Mouse (Mus musculus) liver, embryonic 12.5 days (tissue): ENCODE results near the gene Dnah1. TPM values are rescaled to one million over a fixed set of nuclear protein-coding genes. Genes with fewer than 3 reads are reported as not detected.

ENCODE experiments used
- ATAC-seq: fragments of 200-750 bp; cut with Nextera tagmentation; 2 replicates; pipeline ENCODE4 v1.8.0; 2017; ENCODE audit warnings: moderate number of reproducible peaks, mild to moderate bottlenecking, moderate library complexity
- H3K27ac ChIP-seq: fragments of 300-500 bp; sonication (generic); 2 replicates; pipeline ENCODE4 v1.5.1; 2016; ENCODE audit warnings: mild to moderate bottlenecking
- H3K27me3 ChIP-seq: fragments of 300-500 bp; sonication (generic); replicated peaks from 2 replicates; pipeline ENCODE4 v1.6.1; 2016; ENCODE audit warnings: mild to moderate bottlenecking, moderate library complexity
- H3K36me3 ChIP-seq: fragments of 300-500 bp; sonication (generic); 2 replicates; pipeline ENCODE4 v1.6.1; 2016; ENCODE audit warnings: mild to moderate bottlenecking, moderate library complexity
- H3K4me1 ChIP-seq: fragments of 300-500 bp; sonication (generic); 2 replicates; pipeline ENCODE4 v1.6.1; 2016
- H3K4me2 ChIP-seq: fragments of 300-500 bp; sonication (generic); 2 replicates; pipeline ENCODE4 v1.6.1; 2016; ENCODE audit warnings: mild to moderate bottlenecking, moderate library complexity
- H3K4me3 ChIP-seq: fragments of 300-500 bp; sonication (generic); 2 replicates; pipeline ENCODE4 v1.5.1; 2016; ENCODE audit warnings: mild to moderate bottlenecking, moderate library complexity
- H3K9ac ChIP-seq: fragments of 300-500 bp; sonication (generic); 2 replicates; pipeline ENCODE4 v1.6.1; 2016; ENCODE audit warnings: mild to moderate bottlenecking, moderate library complexity
- H3K9me3 ChIP-seq: fragments of 300-500 bp; sonication (generic); replicated peaks from 2 replicates; pipeline ENCODE4 v1.6.1; 2016; ENCODE audit warnings: mild to moderate bottlenecking, moderate library complexity
- WGBS: fragments of 180-500 bp; shearing (Covaris S2); methylation state at CpG from one replicate; pipeline ENCODE4 v1.1.7; 2016; ENCODE audit not compliant: insufficient replicate concordance; 5-methylcytosine and 5-hydroxymethylcytosine counted together
- polyA plus RNA-seq: library from polyadenylated mRNA; unstranded; fragments of >200 nt; fragmentation: Nextera tagmentation; extraction: Ambion mirVana; gene quantifications from 2 replicates; pipeline ENCODE4 v1.2.1, GENCODE M21; 2016

Dnah1 gene
- polyA plus RNA-seq, result 0.48 and 0.57 TPM in 2 replicates

DNA sequence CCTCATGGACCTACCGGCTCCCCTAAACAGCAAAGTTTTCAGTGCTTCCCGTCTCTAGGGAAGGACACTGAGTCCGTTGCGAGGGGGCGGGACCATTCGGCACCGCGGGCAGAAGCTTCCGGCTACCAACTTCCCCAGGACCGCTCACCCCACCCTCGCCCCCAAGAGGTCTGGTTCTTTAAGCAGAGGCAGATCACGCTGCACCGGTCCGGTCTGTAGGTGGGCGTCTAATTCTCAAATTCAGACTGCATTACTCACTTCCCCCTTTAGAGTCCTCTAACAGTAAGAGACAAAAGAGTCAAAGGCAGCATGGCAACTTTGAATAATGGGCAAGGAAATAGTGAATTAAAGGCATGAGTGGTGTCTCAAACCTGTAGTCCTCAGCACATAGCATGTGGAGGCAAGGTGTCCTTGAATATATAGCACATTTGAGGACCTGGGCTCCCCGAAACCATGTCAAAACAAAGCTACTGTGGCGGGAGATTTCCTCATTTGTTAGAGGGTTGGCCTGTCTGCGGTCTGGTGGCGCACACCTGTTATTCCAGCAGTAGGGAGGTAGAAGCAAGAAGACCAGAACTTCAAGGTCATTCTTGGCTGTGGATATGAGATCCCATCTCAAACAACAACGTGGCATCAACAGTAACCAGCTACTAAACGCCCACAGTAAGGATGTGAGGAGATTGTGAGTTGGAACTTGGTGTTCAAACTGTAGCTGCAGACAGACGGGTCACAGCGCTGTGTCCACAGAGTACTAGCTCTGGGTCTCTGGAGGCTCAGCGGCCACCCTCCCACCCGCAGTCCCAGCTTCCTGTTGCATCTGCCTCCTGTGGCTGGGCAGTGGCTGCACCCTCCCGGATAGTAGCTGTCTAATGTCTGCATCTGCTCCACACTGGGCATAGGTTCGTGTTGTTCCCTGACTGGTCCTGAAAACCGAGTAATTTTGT lies at the start of gene Dnah1:
Gene Dnah1, minus strand, starts transcription at position 48 of the 944 bp plus-strand sequence.
- H3K9ac ChIP-seq, result peak within 1 kb of the TSS; percentile 47

DNA sequence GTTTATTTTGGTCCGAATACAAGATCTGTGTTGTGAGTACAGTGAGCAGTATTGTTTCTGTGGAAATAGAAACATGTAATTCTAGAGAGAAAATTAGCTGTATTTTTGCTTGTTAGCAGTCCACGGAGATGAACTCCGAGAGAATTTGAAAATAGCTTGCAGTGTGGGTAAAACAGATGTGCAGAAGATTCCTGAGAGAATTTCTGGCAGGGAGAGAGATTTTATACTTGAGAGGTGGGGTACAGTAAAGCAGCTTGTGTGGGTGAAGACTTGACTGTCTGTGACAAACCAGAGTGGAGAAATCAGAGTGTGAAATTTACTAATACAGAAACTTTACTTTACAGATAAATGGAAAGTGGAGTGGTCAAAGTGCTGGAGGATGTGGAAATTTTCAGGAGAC lies 45.7 kb upstream of the Dnah1 start:
- ATAC-seq, result no peak
- H3K4me2 ChIP-seq, result no peak overlapping the region
- H3K4me1 ChIP-seq, result peaks cover 7% of the 10 kb centered on the region; the same call in 1 of the 2 replicates
- H3K4me3 ChIP-seq, result no peak overlapping the region
- H3K9ac ChIP-seq, result no peak overlapping the region
- no peak overlapping the region for H3K27ac ChIP-seq
- H3K9me3 ChIP-seq, result no peaks in the 10 kb centered on the region
- 86% methylated on average over 3 of the region's 3 CpGs for WGBS
- peaks cover 85% of the 10 kb centered on the region for H3K36me3 ChIP-seq
- no peaks in the 10 kb centered on the region for H3K27me3 ChIP-seq

More for the DNA sequence above, at the start of gene Dnah1:
- ATAC-seq, result peak; percentile 68
- Histone ChIP-seq H3K4me3 (peak within 1 kb of the TSS; percentile 40), H3K27me3 (no peaks in the 10 kb centered on the region), H3K4me2 (peak within 1 kb of the TSS; percentile 66), H3K9me3 (no peaks in the 10 kb centered on the region), H3K27ac (peak within 1 kb of the TSS; percentile 66), H3K36me3 (no peaks in the 10 kb centered on the region), H3K4me1 (peaks cover 19% of the 10 kb centered on the region)
- WGBS, result 10% methylated on average over 28 of the region's 28 CpGs

DNA sequence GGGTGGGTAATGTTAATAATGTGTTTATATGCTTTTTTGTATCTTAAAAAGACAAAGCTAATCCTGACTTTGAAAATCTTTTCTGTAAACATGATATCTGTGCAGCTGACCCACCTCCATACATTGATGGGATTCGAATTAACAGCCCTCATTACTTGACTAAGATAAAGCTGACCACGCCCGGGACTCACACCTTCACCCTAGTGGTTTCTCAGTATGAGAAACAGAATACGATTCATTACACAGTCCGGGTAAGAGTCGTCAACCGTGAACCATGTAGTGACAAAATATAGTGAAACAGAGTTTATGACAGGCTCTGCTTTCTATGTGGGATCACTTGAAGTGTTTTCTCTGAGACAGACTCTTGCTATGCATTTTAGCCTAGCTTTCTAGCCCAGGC lies 44.3 kb upstream of the Dnah1 start:
- ATAC-seq, result no peak
- H3K4me1 ChIP-seq, result peaks cover 7% of the 10 kb centered on the region; the same call in 1 of the 2 replicates
- WGBS, result 65% methylated on average over 7 of the region's 7 CpGs

DNA sequence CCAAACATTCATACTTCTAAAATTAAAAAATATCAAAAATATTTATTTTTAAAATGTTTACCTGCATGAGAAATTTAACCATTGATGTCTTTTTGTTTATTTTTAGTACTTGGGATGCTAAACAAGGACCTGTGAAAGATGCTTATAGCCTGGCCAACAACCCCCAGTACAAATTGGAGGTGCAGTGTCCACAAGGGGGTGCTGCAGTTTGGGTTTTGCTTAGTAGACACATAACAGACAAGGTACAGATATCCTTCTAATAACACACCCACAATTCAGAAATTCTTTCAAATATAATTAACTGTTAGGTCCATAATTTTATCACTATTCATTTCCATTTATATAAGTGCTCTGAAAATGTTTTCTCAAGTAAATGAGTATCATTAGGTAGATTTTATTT lies 41.7 kb upstream of the Dnah1 start:
- Histone ChIP-seq H3K4me2 (no peak overlapping the region), H3K4me1 (peaks cover 10% of the 10 kb centered on the region; the same call in 1 of the 2 replicates), H3K4me3 (no peak overlapping the region), H3K9me3 (no peaks in the 10 kb centered on the region), H3K36me3 (peaks cover 77% of the 10 kb centered on the region), H3K27ac (no peak overlapping the region), H3K9ac (no peak overlapping the region), H3K27me3 (no peaks in the 10 kb centered on the region)
- ATAC-seq, result no peak

More for the DNA sequence above, 44.3 kb upstream of the Dnah1 start:
- Histone ChIP-seq H3K4me2 (no peak overlapping the region), H3K9me3 (no peaks in the 10 kb centered on the region), H3K27ac (no peak overlapping the region), H3K4me3 (no peak overlapping the region), H3K36me3 (peaks cover 85% of the 10 kb centered on the region), H3K9ac (no peak overlapping the region), H3K27me3 (no peaks in the 10 kb centered on the region)

DNA sequence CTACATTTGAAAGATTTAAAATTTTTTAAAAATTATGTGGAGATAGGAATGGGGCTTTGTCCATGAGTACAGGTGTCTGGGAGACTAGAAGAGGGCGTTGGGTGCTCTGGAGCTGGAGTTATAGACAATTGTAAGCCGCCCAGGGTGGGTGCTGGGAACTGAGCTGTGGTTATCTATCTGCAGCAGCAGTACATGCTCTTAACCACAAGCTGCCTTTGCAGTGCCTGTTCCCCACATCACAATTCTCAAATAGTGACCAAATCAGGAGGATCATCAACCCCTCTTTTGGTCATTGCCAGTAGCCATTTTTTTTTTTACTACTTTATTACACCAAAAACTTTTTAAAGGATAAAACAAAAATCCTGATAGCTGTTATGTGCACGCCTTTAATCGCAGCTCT lies 40.9 kb upstream of the Dnah1 start:
- 45% methylated on average over 4 of the region's 4 CpGs for WGBS
- Histone ChIP-seq H3K27me3 (no peaks in the 10 kb centered on the region), H3K4me2 (no peak overlapping the region), H3K4me3 (no peak overlapping the region), H3K27ac (no peak overlapping the region), H3K9ac (no peak overlapping the region), H3K4me1 (peaks cover 10% of the 10 kb centered on the region; the same call in 1 of the 2 replicates), H3K9me3 (no peaks in the 10 kb centered on the region), H3K36me3 (peaks cover 76% of the 10 kb centered on the region)
- peak; percentile 83 for ATAC-seq

- H3K36me3 ChIP-seq, result peaks cover 68% of the 10 kb centered on the region
- H3K4me2 ChIP-seq, result no peak overlapping the region
- H3K4me3 ChIP-seq, result no peak overlapping the region
- no peak overlapping the region for H3K9ac ChIP-seq
- H3K9me3 ChIP-seq, result no peaks in the 10 kb centered on the region
- 82% methylated on average over 2 of the region's 2 CpGs for WGBS
- no peak for ATAC-seq
- H3K27me3 ChIP-seq, result no peaks in the 10 kb centered on the region
- peaks cover 10% of the 10 kb centered on the region; the same call in 1 of the 2 replicates for H3K4me1 ChIP-seq
- no peak overlapping the region for H3K27ac ChIP-seq
Measured at GRCm38 (mm10) chr14:31362236-31362635, 38.5 kb upstream of the Dnah1 start.

- peaks cover 26% of the 10 kb centered on the region for H3K4me1 ChIP-seq
- H3K36me3 ChIP-seq, result peaks cover 67% of the 10 kb centered on the region
- no peak overlapping the region for H3K27ac ChIP-seq
- 19% methylated on average over 1 of the region's 1 CpGs for WGBS
- no peak overlapping the region for H3K4me2 ChIP-seq
- peak; percentile 64 for ATAC-seq
- no peaks in the 10 kb centered on the region for H3K9me3 ChIP-seq
- H3K27me3 ChIP-seq, result no peaks in the 10 kb centered on the region
- no peak overlapping the region for H3K9ac ChIP-seq
- no peak overlapping the region for H3K4me3 ChIP-seq
Measured at GRCm38 (mm10) chr14:31345367-31345766, 21.7 kb upstream of the Dnah1 start.

GRCm38 (mm10) chr14:31343241-31343640 lies 19.5 kb upstream of the Dnah1 start:
- Histone ChIP-seq H3K27ac (no peak overlapping the region), H3K27me3 (no peaks in the 10 kb centered on the region), H3K4me1 (peaks cover 35% of the 10 kb centered on the region), H3K36me3 (peaks cover 49% of the 10 kb centered on the region), H3K9me3 (no peaks in the 10 kb centered on the region), H3K4me3 (no peak overlapping the region), H3K9ac (no peak overlapping the region), H3K4me2 (no peak overlapping the region)
- 83% methylated on average over 8 of the region's 8 CpGs for WGBS
- ATAC-seq, result no peak

GRCm38 (mm10) chr14:31337947-31338346 lies 14.3 kb upstream of the Dnah1 start:
- H3K4me3 ChIP-seq, result peak overlapping the region; percentile 87
- peak overlapping the region; percentile 93 for H3K9ac ChIP-seq
- H3K4me1 ChIP-seq, result peaks cover 31% of the 10 kb centered on the region
- H3K36me3 ChIP-seq, result peaks cover 19% of the 10 kb centered on the region
- ATAC-seq, result no peak
- H3K27me3 ChIP-seq, result no peaks in the 10 kb centered on the region
- H3K27ac ChIP-seq, result no peak overlapping the region
- peak overlapping the region; percentile 73 for H3K4me2 ChIP-seq
- no peaks in the 10 kb centered on the region for H3K9me3 ChIP-seq

DNA sequence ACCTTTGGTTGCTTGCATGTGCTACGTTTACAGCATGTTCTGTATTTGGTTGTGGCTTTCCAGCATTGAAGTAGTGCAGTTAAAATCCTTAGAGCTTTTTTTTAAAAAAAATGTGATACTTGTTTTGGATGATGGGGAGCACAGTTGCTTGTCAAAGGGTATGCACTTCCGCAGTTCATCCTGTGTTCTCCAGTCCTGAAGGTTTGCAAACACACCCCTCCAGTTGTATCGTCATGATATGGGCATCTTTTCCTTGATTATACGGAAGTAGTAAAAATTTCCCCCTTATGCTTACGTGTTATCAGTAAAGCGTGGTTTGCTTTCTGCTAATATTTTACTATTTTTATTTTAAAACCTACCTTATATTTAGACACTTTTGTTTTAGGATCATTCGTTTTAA lies 13.7 kb upstream of the Dnah1 start:
- Histone ChIP-seq H3K36me3 (peaks cover 15% of the 10 kb centered on the region), H3K27me3 (no peaks in the 10 kb centered on the region), H3K9me3 (no peaks in the 10 kb centered on the region), H3K4me1 (peaks cover 30% of the 10 kb centered on the region), H3K27ac (peak overlapping the region; percentile 96), H3K4me3 (peak overlapping the region; percentile 87), H3K9ac (peak overlapping the region; percentile 93), H3K4me2 (peak overlapping the region; percentile 73)
- WGBS, result 14% methylated on average over 7 of the region's 7 CpGs
- no peak for ATAC-seq

DNA sequence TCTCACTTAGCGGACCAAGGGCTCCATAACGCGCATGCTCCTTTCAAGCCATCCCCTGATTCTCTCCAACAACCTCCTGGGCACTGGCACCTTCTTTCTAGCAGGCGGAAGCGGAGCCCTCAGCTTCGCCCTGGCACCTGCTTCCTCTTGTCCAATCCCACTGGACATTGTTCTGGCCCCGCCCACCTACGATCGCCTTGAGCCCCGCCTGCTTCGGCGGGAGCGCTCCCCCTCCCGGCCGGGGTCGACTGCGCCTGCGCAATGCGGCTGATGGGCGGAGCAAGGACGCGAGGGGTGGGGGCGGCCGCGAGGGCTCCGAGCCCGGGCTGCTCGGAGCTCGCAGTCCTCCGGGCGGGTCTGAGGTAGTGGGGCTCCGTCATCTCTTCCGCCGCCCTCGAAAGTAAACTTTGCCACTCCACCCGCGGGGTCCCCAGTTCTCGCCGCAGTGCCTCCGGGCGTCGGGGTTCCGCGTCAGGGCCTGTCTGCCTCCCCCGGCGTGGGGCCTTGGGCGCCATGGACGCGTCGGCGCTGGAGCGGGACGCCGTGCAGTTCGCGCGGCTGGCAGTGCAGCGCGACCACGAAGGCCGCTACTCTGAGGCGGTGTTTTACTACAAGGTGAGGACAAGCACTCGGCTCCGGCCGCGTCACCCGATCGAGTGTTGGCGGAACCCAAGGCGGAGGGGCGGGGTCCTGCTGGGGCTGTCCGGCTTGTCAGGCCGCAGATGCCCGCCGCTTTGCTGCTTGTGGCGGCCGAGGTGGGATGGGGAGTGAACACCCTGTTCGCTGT lies 12.9 kb upstream of the Dnah1 start, which contains the start of gene Capn7:
Gene Capn7, plus strand, starts transcription at position 270 of the 787 bp plus-strand sequence.
- Histone ChIP-seq H3K9me3 (no peaks in the 10 kb centered on the region), H3K36me3 (peaks cover 9% of the 10 kb centered on the region), H3K4me3 (peak within 1 kb of the TSS; percentile 87), H3K9ac (peak within 1 kb of the TSS; percentile 93), H3K27ac (peak within 1 kb of the TSS; percentile 96), H3K4me1 (peaks cover 28% of the 10 kb centered on the region), H3K4me2 (peak within 1 kb of the TSS; percentile 73), H3K27me3 (no peaks in the 10 kb centered on the region)
- ATAC-seq, result peak; percentile 96
- WGBS, result under 1% methylated on average over 78 of the region's 78 CpGs

DNA sequence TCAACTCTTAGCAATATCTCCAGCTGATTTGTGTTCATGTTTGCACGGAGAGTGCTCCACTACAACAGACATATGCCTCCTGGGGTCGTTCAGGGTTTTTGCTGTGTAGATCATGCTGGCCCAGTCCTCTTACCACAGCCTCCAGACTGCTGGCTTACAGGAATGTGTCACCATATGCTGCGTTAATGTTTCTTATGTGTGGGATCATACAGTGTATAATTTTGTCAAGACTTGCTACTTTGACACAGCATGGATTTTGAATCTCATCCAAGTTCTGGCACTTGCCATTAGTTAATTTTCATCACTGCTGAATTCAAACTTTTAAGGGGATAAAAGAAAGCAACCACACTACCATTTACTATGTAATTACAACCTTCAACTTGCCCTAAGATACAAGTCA lies 12.1 kb upstream of the Dnah1 start:
- ATAC-seq, result no peak
- Histone ChIP-seq H3K9me3 (no peaks in the 10 kb centered on the region), H3K36me3 (peaks cover 3% of the 10 kb centered on the region), H3K27me3 (peaks cover 4% of the 10 kb centered on the region), H3K4me1 (peaks cover 28% of the 10 kb centered on the region), H3K9ac (peak overlapping the region; percentile 57), H3K27ac (0 out of 2 replicates have a peak overlapping the region, but pooled peaks have one; percentile 42), H3K4me2 (peak overlapping the region; percentile 73), H3K4me3 (peak overlapping the region; percentile 87)
- 50% methylated on average over 3 of the region's 3 CpGs for WGBS
